ENCODE assay signal across 3 mouse cellular contexts in the genomic region with DNA sequence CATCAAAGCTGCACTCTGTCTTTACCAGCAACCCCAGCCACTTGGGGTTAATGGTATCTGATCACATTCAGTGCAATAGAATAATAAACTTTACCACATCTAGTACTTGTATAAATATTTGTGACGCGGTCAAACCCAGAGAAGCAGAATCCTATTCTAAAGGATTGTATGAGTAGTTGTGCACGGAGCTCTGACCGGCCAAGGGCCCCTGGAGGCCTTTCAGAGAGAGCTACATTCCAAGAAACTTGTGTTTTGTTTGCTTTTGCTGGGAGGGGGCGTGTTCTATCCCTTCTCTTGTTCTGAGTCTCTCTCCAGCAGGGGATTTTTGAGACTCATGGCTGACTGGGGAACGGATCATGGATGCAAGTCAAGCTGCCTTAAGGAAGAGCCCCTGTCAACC. TPM values are rescaled to one million over a fixed set of nuclear protein-coding genes. Genes with fewer than 3 reads are reported as not detected.
"Had no signal": no experiment of that assay in that cellular context is flagged by ENCODE, and none has a peak within 500 bp of the region (broad histone marks: within the 10 kb centered on the region; RNA-seq: fewer than 3 reads in every experiment).

No protein-coding gene starts in this region.

RNA-seq across cellular contexts. Expression of gene Duxbl2, which starts 56.9 kb away (rescaled TPM):
- polyA plus RNA-seq: neural tube, embryonic 13.5 days; neural tube, embryonic 15.5 days; thymus, postnatal 0 days had no signal
